Mouse (Mus musculus): ENCODE data around the gene Trap1a.

DNA sequence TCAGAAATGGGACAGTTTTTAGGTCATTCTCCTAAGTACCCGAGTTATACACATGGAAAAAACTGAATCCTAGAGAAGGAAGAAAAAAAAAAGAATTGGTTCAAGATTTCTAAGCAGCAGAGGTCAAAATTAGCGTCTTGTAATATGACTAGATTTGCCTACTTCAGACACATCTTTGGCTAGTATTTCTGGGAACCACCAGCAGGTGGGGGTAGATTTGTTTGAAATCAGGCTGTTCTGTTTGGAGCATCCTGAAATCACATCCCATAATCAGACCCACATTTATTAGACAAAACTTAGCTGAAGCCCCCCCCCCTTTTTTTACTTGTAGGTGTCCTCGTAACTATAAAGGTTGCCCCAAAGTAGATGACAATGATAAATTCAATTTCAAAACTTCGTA lies 35.6 kb downstream of the Trap1a start:
- TF ChIP-seq POLR2A (IDR thresholded peaks at IDR 0.05; ENCODE audit: low read depth, low read length): no peak
- no peak for TF ChIP-seq CTCF (IDR thresholded peaks at IDR 0.05; ENCODE audit: extremely low read depth, insufficient read depth, insufficient read length, insufficient replicate concordance)

All from spleen, adult 2 months (tissue).